Mouse (Mus musculus): ENCODE measurements around the gene Map4k3.
"Not testable (repeated sequence)": the region's sequence is repeated elsewhere in the genome, so short reads cannot be mapped to it uniquely, and the experiment has no call there.

Gene Map4k3

DNA sequence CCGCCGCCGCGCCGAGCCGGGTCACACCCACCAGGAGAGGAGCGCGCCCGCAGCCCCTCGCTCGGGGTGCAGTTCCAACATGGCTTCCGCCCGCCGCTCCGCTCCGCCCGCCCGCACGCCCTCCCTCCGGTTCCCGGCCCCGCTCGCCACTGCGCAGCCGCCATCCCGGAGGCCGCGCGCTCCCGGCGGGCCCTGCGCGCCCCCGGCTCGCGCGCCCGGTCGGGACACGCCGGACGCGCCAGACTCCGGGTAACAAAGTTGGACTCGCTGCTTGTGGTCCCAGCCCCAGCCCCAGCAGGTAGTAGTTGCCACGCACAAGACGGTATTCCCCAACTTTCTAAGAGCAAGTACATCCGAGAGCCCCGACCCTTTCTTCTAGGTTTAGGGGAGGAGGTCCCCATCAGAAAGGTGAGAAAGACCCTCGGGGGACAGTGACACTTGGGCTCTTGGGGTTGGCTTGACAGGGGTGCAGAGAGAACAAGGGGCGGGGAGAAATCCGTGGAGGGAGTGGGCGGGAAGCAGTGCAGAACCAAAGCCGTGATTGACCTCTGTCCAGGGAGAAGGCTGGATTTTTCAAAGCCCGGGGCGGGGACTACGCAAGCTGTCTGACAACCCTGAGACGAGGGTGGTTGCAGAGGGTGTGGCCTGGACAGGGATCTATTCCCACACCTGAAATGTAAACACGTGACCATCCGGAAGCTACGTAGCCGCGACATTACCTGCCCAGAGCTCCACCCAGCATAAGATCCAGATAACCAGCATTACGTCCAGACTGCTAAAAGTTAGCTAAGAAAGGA lies at the start of gene Map4k3:
Gene Map4k3, minus strand, starts transcription at position 424 of the 797 bp plus-strand sequence.
- DNase-seq, result peak; percentile 87

DNA sequence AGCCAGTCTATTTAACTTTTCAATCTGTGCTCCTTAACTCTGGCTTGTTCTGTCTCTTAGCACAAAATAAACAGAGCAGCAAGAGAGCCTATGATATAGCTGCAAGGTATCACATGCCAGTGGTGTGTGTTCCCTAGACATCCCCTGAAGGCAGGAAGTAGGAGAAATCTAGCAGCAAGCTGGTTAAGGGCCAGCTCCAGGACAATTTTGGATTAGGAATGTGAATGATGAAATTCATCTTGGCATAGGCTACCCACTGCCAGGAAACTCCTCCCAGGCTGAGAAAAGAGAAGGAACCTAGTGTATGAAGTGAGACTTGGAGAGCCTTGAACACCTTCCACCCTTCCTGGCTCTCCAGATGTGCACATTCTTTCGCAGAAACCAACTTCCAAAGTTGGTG lies 49.3 kb upstream of the Map4k3 start:
- DNase-seq, result no peak

DNA sequence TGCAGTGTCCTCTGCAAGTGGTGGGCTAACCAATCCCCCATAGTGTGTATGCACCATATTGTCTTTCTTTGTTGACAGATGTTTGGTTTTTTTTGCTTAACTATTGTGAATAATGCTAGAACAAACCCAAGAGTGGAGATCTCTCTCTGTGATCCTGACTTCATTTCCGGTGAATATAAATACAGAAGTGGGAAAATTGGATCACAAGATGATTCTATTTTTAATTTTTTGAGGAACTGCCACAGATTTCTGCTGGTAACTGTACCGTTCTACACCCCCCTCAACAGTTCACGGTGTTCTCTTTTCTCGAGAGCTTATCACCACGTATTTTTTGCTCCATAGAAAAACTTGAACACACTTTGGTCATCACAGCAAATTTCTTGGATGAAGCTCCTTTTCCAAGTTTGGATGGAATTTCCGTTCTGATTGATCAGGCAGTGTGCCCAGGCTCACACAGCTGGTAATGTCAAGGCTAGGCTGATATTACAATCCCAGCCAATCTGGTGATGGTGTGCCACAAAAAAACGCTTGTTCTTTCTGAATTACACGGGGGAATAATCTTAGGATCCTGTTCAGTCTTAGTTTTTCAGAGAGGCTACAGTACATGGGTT lies 47.0 kb upstream of the Map4k3 start:
- DNase-seq, result no peak

DNA sequence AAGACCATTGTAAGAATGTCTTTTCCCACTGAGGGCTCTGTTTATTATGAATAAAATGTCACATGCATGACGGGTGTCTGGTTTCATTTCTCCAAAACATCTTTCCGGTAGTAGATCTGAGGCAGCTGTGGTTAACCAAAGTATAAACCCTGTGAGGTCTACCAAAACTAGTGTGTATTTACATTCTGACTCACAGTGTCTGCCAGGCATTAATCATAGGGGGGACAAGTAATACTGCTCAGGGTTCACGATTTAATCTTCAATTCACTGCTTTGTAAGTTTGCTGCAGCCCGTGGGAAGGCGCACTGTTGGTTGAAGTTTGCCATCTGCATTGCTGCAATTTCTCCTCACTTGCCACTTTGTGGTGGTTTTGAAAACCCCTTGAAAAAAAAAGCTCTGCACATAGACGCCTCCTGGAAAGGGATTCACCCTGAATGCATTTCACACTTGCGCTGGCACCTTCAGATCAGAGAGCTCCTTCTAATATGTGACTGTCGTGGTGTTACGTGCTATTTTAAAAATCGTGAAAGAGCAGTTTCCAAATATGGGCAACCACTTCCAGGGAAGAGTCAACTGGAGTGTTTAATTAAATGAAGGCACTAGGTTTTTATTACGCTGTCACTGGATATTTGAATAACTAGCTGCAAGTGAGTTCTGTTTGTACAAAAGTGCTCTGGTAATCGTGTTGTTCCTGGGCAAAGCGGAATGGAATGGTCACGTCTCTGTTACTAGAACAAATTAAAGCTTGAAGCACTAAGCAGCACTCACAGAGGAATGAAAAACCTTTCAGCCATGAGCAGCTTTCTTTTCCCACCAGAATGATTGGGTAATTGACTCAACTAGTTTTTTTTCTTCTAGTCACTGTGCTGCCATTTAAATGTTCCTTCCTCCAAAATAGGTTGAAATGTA lies 44.5 kb upstream of the Map4k3 start:
- DNase-seq, result no peak

DNA sequence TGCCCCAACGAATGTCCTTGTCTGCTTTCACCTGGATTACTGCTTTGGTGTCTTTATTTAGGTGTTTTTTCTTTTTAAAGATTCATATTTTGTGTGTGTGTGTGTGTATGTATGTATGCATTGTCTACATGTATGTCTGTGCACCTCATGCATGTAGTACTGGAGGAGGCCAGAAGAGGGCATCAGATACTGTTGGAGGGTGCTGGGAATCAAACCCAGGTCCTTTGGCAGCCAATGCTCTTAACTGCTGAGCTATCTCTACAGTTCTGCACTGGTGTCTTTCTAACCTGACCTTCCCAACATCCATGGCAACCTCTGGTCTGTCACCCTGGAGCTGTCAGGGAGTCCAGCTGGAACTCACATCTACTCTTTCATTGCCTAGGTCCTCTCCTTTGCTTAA lies 41.8 kb upstream of the Map4k3 start:
- no peak for DNase-seq

DNA sequence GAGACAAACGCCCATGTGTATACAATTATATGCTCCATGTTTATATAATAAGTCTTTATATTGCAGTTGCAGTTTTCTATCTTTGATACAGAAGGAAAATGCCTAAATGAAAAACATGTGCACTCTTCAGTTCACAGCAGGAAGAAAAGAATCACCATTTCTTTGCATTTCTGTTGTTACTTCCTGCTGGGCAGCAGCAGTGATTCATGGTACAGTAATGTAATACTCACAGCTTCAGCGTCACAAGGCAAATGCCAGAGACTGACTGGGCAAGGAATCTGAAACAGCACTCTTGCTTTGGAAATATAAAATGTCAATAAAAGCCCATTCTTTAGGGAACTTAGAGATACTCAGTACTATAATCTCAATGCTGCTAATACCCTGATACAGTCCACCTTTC lies 36.9 kb upstream of the Map4k3 start:
- DNase-seq, result no peak

DNA sequence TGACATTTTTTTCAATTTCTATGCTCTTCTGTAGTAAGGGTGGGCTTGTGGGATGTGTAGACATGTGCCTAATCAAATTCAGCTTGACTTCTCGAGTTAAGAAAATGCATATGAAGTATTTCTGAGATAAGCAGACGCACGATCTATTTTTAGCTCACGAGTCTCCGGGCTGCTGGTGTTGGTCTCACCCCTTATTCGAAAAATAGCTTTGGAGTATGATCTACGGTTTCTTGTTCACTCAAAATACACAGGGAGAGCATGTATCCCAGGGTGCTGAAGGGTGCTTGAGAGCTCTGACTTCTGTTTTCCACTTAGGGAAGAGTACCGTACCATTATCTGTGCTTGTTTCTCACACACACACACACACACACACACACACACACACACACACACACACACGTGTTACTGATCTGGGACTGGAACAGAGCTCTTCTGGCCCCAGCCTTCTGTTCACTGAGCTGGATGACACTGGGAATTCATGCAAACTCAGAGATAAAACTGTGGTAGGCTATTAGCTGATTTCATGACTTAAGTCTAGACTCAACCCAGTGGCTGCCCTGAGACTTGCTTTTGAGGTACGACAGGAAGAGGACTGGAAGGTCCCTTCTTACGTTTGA lies 34.9 kb upstream of the Map4k3 start:
- DNase-seq, result no peak

DNA sequence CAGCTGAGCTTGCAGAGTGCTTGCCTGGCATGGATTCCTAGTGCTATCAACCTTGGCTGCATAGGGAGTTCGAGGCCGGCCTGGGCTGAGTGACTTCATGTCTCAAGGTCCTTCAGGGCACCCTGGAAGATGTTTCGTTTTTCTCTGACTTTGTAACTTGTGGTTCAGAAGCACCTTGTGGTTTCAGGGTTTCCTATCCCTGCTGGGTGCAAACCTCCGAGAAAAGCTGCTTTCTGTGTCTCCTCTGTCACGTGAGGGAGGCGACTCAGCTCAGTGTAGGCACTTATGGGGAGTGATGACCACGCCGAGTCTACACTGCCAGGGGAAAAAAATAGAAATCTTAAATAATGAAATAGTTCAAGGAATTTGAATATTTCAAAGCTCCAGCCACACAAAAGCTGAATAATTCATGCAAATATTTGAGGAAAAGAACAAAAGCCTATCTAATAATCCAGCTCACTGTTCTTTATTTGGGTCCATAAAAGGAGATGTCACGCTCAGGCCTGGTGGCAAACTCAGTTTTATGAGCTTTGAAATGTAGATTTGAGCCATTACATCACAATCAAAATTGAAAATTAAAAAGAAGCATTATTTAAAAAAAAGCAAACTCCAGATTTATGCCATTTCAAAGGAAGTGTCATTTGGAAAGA lies 34.2 kb upstream of the Map4k3 start:
- no peak for DNase-seq

DNA sequence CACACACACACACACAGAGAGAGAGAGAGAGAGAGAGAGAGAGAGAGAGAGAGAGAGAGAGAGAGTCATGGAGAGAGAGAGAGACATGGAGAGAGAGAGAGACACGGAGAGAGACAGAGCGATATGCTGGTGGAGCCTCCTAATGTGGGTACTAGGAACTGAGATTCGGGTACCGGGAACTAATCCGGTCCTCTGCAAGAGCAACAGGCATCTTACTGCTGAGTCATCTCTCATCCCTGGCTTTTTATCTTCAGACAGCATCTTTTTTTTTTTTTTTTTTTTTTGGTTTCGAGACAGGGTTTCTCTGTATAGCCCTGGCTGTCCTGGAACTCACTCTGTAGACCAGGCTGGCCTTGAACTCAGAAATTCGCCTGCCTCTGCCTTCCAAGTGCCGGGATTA lies 32.9 kb upstream of the Map4k3 start:
- DNase-seq, result not testable (repeated sequence)

DNA sequence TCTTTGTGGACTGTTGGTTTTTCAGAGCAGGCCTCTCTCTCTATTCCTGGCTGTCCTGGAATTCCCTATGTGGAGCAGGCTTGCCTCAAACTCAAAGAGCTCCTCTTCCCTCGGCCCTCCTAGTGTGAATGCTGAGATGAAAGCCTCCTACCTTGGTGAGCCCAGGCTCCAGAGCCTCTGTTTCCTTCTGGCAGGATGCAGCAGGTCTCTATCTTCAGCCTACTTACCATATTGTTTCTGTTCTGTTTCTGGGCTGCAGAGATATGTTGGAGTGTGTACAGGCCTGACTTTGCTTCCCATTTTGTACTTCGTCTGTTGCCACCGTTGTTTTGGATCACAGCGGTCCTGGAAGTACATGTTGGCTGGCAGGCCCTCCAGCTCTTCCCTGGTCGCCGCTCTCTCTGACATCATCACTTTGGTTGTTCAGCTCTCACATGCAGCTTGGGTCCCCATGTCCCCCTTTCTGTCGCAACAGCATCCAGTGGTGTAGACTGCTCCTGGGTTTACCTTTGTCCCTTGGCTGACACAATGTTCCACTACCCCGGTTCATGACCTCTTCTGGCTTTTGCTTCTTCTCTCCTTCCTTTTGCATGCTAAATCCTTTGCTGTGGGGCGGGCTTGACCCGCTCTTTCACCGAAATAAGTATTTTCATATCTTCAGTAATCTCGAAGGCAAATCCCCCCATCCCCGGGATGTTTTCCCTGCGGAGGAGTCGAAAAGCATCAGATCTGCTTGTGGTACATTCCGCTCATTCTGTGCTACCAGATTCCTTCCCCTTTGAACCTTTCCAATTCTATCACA lies 32.3 kb upstream of the Map4k3 start:
- DNase-seq, result no peak

DNA sequence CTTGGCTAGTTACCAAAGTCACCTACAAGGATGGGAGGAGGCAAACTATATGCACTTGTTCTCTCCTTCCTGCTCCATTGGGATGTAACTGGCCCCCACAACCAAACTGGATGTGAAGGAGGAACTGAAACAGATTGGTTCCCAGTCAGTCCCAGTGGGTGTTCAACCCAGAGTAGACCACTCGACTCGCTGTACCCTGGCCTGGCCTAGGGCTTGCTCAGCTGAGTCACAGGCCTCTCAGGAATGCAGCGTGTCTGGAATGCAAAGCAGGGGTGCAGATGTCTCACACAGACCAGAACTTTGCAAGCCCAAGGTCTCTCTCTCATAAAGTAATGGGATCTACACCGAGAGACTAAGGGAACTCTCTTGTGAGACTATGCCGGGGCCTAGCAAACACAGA lies 27.8 kb upstream of the Map4k3 start:
- no peak for DNase-seq

DNA sequence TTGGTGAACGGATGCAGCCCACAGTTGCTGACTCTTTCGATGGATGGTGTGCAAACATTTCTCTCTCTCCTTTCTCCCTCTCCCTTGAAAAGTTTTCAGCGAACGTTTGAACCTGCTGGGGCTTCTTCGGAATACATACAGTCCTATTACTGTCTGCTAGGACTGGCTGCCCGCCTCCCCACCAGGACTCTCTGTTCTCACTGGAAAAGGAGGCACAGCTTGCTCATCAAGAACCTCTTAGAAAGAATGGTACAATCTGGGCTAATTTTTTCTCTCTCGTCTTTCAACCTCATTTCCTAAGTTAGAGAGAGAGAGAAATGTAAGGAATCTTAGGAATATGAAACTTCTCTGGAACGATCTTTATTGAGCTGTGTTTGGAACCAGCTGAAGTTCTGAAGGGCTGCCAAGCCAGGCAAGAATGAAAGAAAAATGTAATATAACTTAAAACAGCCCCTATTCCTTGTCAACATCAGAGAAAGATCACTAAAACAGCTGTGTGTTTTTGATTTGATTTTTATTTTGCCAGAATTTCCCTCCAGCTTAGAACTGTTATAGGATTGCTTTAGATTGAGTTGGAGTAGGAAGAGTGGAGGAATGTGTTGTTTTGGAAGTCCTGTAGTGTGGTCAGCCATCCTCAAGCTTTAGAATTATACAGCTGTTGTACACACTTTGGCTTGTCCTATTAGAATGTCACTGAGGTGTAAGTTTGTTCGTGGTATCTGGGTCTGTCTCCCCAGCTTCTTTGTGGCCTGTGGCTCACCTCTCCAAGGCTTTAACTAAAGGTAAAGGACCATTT lies 27.0 kb upstream of the Map4k3 start:
- DNase-seq, result no peak

DNA sequence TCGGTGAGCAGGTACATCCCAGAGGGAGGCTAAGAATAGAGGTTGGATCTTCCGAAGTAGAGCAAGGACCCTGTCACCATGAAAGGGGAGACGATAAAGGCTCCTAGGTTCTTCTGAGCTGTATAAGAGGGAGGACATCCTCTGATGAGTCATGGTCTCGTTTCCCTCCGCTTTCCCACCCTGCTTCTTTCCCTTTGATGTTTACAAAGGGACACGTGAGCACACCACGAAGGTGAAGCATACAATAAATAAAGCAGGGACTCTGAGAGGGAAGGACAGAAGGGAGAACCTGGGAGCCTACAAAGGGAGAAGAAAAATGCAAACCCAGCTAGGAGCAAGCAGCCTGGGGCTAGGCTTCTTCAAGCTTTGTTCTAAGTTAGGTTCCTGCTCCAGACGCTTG lies 26.3 kb upstream of the Map4k3 start:
- no peak for DNase-seq

DNA sequence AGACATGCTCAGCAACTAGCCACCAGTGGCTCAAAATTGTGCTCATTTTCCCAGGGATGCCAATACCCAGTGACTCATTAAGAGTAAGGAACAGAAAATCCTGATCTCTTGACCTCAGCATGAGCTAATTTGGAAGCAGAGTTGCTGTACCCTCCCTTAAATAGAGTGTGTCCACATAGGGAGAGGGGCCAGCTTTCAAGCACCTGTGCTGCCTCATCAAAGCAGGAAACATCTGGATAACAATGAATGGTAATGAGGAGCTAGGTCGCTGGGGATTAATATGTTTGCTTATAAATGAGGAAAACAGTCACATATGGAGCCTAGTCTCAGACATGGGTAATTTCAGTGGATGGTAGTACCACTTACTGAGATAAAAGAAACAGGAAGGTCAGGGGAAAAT lies 24.2 kb upstream of the Map4k3 start:
- no peak for DNase-seq

DNA sequence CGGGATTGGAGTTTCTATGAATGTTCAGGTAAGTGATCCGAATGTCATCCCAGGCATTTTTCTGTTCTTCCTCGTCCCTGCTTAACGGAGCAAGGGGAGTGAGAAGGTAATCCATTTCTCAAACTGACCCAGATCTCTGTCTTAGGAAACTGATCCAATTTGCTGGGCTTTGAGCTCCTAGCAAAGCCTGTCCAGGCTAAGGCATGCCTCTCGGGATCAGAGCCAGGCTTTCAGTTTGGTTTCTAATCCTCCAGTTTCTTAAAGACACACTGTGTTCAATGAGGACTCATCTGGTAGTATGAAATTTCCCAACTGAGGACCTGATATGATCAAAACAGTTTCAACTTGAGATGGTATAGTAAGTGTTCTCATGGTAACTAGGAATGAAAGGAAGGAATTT lies 11.1 kb upstream of the Map4k3 start:
- no peak for DNase-seq

DNA sequence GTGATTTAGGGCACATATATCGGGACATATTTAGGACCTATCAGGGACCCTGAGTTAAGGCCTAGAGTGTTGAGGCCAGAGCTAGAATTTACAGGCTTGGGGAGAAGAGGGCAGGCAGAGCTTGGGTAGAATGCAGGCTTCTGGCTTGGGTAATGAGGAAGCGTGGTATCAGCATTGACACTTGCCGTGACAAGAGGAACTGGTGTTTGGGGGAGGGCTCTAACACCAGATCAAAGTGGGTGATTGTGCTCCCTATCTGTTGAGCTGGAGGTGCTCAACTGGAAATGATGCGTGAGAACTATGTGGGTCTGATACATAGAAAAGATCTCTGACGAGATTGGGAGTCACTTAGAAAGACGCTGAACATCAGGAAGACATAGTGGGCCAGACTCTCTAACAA lies 6.4 kb upstream of the Map4k3 start:
- DNase-seq, result no peak

DNA sequence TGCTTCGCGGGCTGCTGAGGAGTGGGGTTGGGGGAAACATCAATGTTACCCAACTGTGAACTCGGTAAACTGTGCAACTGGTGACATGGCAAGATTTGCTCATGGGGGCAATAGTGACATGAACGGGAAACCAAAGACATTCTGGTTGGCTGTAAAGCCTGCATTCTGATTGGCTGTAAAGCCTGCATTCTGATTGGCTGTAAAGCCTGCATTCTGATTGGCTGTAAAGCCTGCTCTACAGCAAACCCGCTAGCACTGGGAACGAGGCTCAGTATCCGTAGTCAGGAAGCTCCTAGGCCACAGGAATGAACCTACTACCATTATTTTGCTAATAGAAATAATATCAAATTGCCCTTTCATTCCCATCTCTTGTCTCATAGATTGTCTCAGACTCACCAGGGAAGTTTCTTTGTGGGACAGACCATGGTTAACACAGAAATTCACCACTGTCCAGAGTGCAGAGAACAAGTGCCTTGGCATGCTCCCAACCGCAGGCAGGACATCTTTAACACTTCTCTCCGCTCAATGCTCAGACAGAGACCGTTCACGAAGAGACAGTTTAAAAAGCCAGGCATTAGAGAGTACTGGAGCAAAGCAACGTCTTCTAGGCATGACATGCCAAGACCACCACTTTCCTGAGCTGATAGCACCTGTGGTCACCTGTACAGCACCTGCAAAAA lies 5.0 kb upstream of the Map4k3 start:
- DNase-seq, result no peak

DNA sequence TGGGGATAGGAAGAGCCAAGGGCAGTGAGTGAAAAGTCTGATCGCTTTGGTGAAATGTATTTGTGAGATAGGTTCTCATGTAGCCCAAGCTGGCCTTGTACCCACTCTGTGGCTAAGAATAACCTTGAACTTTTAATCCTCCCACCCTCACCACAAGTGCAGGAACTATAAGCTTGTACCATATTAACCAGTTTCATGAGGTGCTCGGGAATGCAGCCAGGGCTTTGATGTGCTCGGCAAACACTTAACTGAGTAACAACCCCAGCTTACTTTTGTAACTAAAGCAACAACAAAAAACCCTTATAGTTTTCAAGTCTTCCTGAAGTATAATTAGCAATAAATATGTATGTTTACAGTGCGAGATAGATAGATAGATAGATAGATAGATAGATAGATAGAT lies 4.0 kb upstream of the Map4k3 start:
- no peak for DNase-seq

DNA sequence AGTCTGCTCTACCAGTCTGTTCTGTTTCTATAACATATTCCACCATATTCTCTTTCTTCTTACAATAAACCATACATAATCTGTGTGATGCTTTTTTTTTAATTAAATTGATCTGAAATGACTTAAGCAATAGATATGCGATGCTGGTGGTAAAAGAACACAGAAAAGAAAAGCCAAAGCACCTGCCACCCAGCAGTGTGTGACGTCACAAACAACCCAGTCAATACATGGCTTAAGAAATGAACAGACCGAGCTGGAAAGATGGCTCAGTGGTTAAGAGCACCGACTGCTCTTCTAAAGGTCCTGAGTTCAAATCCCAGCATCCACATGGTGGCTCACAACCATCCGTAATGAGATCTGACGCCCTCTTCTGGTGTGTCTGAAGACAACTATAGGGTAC lies 2.0 kb upstream of the Map4k3 start:
- not testable (repeated sequence) for DNase-seq

DNA sequence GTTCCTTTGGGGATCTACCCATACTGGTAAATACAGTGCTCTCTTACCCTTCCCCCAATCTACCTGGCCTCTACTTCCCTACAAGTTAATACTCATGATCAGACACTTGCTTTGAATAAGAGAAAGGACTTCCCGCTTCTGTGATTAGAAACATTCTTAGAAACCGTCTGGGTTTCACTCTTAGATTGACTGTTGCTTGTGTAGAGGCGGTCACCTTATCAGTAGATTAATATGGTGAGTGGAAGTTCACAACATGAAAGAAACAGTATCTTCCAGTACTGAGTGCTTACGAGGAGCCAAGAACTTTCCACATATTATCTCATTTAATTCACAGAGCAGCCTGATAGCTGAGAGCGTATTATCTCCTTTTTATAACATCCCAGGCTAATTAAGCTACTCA lies 1.5 kb upstream of the Map4k3 start:
- peak; percentile 30 for DNase-seq
